Mouse (Mus musculus) right cerebral cortex, postnatal 36 days (tissue): ENCODE measurements at regions not wholly inside any gene's neighbourhood (a gene's known extent, or its start where the extent isn't known, plus 50 kb on each side); places are given as distances from the start of the nearest gene placed in this dataset.

Source experiments
- DNase-seq, 2 experiments: peaks; one replicate each; pipeline ENCODE4 v3.0.0; 2022; ENCODE audit warnings: low spot score in 2 of 2, mixed read lengths in 1 of 2

DNA sequence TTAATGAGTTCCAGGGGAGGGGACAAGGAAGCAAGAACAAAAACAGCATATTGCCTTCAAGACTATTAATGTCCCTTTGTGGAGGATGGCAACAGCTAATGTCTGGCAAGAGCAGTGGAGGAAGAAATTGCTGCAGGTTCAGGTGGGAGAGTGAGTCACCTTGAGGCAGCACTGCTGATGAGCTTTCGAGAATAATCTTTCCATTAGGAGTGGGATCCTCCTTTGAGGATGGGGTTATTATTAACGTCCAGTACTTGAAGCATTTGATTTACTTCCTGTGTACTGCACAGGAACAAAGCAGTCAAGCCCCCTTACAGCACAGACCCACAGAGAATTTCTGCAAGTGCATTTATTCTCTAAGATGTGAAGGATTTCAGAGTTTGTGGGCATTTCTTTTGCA, 671.2 kb upstream of the Stxbp6 start:
- DNase-seq = no peak

DNA sequence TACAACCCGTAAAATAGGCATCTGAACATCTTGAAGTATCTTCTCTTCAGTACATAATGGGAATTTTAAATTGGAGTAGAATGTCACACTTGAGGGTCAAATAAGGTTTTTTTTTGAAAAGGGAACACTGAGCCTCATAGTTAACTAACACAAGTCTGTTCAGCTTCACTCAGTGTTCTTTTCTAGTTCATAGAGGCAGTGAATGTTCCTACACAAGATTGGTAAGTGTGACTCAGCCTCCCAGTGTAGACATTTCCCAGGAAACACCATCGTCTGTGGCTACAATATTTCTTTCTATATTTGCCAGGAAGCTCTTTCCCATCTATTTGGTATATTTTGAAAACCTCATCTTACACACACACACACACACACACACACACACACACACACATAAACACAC, 670.1 kb upstream of the Stxbp6 start:
- DNase-seq = no peak

DNA sequence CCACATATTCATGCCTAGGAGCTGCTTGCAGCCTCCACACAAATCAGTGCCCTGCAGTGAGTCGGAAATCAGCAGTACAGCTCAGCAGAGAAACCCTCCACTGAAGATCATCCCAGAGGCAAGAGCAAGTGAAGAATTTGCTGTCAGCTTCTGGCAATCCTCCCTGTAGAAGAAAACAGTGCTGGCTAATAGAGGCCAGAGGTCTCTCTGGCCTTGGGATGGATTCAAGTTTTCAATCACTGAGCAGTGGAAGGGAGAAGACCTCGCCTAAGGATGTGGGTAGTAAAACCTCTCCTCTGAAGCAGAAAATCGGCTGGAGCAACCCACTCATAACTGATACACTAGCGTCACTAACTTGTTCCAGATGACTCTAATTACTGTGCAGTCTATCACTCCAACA, 659.2 kb upstream of the Stxbp6 start:
- no peak for DNase-seq

DNA sequence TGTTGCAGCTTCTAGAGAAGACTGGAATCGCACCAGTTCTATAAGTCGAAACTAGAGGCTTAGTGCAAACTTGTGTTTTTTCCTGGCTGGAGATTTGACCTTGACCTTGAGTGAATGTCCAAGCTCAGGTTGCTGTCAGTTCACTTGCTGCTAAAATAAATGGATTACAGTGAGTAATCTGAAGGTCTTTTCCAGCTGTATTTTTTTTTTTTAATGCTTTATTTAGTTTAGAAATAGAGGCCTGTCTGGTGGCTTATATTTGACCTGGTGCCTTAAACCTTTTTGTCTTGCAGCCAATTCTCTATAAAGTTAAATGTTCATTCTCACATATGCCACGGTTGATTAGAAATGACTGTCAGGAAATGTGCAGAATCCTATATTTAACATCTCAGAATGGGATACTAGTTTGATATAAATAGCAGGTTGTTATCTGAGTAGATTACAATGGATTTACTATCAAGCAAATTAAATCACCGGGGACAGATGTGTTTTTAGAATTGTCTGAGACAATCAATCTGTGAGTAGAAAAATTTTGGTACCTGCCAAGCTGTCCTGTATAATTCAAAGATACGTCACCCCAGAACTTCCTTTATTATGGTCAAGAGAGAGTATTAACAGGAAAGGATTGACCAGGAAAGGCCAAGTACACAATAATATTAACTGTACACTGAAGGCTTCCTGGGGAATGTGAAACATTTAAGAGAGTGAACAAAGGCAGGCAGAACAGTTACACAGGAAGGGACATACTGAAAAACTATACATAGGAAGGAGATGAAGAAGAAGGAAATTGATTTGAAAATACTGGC, 650.3 kb upstream of the Stxbp6 start:
- no peak for DNase-seq

DNA sequence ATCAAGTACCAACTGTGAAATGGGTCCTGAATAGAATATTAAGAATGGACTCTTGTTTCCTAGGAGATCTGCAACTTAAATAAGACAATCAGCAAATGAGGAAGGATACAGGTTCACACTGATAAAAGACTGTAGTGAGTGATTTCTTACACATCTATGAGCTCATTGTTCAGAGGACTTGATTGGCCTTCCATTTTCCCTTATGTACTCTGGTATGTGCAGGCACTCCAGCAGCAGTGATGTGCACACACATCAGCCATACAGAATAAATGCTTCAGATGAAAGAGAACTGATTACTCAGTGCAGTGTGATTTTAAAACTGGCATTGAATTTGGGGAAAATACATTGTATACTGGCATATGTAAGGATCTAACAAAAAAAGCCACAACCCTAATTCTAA, 636.8 kb upstream of the Stxbp6 start:
- no peak for DNase-seq

DNA sequence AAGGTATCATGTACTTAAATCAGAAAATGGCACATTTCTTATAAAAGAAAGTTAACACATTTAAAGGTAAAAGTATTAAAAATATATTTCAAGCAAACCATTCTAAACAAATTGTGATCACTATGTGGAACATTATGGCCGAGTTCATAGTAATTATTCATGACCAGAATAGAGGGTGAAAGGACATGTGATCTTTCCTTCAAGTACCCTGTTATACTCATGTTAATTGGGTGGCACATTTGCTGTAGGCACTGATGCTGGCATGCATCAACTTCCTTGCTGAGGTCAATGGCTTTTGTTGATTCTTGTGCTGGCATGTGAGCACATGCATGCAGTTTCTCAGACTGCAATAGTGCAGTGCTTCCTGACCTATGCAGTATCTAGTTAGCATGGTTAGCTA, 636.3 kb upstream of the Stxbp6 start:
- no peak for DNase-seq

DNA sequence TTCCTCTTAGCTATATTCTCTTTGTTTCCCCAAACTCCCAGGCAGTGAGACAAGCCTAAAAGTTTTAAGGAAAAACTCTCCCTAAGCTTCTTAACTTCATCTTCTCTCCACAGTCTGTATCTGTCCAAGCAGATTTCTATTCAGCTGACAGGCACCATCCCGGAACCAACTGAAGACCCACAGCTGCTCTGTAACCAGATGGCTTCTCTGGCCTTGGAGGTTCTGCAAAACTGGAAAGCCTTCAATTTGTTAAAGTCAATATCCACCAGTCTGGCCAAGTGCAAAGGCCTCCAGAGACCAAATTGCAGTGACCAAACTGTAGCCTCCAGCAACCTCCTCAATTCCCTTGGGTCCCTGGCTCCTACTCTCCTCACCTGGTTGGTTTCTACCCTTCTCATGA, 614.8 kb upstream of the Stxbp6 start:
- no peak for DNase-seq

DNA sequence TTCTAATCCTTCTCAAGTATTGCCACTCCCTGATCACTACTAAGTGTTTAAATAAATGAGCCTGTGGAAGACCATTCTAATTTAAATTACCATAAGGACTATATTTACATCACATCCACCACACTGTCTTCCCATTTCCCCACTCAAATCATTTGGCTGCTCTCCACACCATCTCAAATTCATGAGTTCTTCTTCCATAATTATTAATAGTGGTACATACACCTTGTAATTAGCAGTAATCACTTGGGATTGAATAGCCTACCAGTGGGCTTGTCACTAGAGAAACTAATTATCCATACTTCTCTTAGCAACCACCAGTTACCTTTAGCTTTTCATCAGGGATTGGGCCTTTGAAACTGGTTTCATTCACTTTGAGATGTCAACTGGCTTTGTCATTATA, 612.3 kb upstream of the Stxbp6 start:
- DNase-seq = no peak

DNA sequence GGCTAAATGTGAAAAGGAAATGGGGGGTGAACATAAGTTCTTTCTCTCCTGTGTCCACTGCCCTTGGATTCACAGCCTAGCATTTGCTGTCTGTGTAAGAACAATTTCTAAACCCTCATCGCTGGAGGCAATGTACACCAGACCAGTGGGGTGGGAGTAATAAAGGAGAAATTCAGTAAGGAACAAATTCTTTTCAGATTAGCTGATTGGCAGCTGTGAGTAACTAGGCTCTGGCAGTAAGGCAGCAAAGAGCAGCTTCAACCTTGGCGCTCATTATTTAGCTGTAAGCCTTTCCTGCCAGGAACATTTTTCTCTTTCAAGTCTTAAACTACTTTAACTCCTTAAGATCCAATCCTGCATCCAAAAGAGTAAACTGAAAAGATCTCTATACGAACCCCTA, 597.9 kb upstream of the Stxbp6 start:
- no peak for DNase-seq

DNA sequence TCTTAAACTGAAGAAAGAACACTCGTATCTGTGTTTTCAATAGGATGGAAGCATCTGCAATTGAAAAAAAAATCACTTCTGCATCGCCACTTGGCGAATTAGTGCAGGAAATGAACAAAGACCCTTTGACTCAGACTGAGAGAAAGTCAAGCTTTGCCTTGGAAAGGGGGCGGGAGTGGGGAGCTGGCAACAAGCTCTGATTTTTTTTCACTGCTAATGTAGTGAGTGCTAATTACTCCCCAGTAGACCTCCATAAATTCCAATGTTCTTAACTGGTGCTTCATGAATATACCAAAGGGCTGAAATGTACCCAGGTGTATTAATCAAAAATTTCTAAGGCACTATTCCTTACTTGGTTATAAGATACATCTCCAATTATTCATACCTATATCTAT, 597.0 kb upstream of the Stxbp6 start:
- no peak for DNase-seq

DNA sequence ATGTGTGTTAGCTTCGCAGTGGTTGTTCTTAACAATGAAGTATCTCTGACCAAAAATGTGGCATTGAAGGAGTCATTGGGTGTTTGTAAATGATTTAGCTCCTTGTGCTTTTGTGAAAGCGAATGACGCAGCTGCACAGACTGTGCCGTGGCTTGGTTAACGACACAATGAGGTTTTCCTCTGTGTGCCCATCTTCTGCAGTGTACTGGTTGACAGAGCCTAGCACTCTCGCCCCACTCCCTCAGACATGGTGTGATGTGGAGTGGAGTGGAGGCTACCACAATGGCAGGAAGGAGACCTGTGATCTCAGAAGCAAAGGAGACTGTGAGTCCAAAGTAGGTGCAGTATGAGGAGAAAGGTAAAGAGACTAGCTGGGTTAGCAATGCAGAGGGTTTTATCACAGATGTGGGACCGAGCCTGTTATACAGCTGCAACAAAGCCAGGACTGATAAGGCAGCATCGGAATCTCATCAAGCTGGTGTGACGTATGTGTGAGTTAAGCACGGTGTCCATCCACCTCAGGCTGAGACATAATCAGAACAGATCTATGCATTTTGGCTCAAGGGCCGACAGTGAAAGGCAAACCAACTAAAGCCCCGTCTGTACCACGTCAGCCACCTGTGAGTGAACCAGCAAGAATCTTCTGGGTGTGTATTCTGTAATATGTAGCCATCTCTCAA, 596.5 kb upstream of the Stxbp6 start:
- DNase-seq = no peak

DNA sequence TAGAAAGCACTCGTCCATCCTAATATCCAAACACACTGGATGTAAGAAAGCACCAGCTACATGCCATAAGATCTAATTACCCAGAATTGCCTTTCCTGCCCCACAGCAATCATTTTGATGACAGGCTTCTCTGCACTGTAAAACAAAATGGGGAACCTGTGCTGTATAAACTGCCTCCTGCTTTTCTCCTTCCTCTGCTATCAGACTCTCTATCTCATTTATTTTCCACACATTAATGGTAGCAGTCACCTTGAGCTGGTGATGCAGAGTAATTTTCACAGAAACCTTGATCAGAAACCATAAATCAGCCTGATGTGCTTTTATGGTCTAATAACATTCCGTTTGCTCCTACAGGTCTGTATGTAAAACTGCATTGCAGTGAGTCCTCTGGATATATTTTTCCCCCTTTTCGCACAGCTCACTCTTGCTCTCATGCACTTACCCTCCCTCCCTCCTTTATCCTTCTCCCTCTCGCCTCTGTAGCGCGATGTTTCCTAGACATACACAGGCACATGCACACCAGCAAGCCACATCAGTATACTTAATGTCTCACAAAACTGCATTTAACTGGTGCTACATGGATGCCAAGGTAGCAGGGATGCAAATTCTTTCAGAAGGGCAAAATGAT, 595.9 kb upstream of the Stxbp6 start:
- DNase-seq = no peak

DNA sequence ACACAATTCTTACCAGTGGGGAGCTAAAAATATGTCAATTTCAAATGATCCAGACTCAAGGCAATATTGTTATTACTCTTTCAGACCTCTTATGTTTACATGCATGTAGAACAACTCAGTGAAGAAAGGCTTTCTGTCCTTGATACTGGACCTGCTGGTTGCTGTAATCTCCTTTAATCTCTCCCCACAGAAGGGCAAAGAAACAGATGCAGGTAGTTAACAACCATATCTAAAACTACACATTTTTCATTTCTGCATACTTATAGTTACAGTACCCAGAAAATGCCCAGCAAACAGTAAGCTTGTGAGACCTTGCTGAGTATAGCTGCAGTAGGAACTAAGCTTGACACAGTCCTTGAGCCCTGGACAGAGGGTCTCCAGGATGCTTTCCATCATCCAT, 585.1 kb upstream of the Stxbp6 start:
- no peak for DNase-seq

DNA sequence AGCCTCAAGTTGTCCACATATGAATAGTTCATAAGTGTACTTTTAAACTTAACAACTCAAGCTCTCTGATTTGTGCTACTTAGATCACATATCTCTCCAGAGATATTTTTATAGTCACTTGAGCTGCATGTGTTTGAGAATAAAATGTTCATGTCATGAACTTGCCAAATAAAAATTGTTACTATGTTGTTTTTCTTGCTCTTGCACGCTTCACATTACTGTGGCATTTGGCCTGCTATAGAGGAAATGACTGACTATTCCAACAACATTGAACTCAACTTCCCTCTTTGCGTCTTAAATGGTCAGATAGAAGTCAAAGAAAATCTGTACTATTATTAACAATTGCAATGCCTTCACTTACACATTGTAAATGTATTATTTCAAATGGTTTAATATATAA, 582.1 kb upstream of the Stxbp6 start:
- no peak for DNase-seq

DNA sequence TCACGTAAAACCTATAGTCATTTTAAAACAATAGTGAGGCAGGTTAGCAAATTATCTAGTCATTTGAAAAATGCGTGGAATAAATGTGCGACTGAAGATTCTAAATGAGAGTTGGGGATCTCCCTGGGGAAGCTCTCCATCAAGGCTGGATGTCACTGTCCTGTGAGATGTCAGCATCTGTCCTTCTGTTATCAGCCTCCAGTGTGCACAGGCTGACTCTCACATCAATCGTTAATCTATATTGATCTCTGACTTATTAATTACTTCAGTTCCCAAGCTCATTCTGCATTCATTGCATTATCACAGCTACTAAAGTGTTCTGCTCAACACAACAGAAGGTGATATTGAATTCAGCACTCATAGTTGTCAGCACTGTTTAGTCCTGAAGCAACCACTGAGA, 574.1 kb upstream of the Stxbp6 start:
- no peak for DNase-seq

DNA sequence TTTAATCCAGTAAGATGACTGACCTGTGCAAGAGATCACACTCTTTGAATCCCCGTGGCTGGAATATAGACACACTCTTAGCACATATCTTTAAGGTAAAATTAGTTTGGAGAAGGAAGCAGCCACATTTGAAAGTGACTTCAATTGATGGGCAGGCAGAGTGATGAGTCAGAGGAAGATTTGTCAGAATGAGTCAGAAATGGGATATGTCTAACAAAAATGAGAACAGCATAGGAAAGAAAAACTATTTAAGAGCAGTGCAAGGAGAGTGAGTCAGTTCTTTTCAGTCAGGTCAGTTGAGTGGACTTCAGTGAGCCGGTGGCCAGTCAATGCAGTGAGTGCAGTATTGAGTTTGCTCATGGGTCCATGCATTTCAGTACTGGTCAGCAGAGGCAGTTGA, 569.7 kb upstream of the Stxbp6 start:
- DNase-seq = no peak

DNA sequence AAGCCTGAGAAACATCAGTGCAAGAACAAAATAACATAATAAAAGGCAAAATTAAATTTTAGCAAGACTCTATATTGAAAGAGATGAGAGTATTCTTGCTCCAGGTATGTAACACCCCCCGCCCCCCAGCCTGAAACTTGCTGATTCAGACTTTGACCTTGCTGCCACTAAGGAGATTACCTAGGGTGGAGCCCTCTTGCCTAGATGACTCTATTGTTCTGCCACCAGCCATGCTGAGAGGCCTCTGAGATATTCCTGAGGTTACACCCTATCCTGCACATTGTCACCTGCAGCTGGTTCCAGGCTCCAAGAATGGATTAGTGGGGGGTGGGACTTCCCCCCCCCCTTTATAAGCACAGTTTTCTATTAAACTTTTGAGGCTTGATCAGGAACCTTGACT, 548.3 kb upstream of the Stxbp6 start:
- no peak for DNase-seq

DNA sequence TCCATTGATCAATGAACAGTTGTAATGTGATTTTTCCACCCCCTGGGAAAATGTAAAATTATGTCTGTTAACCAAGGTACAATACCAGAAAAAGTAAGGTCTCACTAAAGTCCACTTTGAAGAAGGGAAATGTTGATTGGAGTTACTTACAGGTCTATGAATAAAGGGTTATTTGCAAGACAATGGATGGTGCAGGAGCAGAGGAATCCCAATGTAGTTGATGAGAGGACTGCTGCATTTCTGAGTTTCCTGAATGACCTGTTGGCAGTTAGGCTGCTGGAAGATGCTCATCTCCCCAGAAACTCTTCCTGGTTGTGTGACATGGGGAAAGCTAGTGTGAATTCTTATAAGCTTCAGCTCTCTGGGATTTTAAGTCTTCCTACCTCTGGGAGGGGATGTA, 545.5 kb upstream of the Stxbp6 start:
- no peak for DNase-seq

DNA sequence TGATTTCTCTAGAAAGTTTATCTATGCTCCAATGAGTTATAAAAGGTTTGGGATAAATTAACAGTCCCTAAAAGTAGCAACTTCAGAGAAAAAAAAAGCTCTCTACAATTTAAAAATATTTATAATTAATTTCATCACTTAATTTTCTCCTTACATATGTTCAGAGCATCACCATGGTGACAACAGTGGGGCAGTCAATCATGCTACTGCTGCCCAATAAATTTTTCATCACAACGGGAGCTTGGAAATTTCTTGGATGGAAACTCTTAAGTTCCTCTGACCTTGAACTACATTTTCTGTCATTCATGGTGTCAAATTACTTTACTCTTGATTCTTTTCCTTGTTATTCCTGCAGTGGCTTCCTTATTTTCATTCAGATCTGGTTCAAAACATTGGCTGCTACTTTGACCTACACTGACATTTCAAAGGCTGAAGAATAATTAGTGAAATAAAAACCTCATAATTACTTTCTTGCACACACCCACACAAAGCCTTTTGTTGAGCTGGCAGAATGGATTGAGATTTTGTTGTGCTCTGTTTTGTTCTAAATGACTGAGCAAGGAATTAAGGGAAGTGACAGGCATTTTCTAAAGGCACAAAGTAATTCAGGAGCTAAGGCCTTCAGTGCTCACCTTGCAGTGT, 540.1 kb upstream of the Stxbp6 start:
- DNase-seq = no peak

DNA sequence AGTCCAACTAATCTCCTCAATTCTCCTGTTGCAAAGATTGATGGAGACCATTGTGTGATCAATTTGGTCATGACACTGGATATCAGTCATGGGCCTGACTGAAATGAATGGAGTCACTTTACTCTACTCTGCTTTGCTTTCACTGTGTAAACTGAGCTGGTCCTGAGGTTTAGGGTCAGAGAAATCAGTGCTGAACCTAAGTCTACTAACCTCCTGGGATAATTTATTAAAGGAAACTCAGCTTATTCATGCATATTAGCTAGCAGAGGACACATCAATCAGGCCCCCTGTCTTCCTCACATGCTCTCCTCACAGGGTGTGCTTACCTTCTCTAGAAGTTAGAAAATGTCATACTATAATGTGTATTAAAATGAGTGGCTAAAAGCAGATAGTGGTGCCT, 539.6 kb upstream of the Stxbp6 start:
- no peak for DNase-seq

DNA sequence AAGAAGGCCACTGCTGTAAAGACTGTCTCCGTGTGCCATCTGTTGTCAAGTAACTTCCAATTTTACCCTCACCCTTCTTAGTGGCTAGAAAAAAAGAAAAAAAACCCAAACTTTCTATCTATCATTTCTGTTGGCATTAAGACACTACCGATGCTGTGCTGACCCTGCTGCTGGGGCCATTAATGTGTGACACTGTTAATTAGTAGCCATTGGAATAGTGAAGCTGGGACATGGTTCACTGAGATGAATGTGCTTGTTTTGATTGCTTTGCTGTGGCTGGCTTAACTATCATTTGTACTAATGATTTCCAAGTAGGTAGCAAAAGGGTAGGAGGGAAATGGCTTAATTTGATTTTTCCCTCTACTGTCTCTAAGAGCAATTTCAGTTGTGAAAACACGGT, 524.9 kb upstream of the Stxbp6 start:
- DNase-seq = no peak

DNA sequence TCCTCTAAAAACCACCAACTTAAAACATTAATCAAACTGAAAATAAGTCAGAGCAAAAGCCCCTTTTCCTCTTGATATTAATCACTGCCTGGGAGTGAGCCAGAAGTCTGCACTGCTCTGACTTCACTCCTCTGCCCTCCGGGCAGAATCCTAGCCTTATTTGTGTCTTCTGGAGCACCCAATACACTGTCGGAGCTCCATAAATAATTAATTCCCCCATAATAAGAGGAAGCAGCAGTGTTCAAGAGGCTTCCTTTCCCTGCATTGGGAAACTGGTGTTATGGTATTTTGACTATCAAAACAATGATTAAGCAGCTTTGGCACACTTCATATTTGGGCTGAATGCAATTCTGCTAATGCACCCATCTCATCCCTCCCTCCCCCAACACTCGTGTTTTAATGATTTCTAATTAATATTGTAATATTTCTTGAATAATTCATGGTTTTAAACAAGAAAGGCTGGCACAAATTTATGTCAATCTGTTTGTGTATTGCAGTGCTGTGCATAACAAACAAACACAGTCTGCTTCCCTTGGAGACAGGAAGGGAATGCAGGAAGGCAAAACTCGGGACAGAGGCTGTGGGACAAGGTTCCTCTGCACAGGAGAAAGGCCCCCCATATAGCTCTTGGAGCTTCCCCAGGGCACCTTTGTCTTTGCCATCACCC, 523.5 kb upstream of the Stxbp6 start:
- DNase-seq = no peak
